Mouse (Mus musculus) forelimb bud, embryonic 11.5 days (tissue): Measurements from ENCODE around the gene Pik3c2b.
A peak's percentile ranks its signal among the peaks of the same experiment; 100 is the strongest.
"Not testable (repeated sequence)": the region's sequence is repeated elsewhere in the genome, so short reads cannot be mapped to it uniquely, and the experiment has no call there.

Experiments
- DNase-seq: peaks from one replicate; pipeline ENCODE4 v3.0.0-alpha.2; 2012; ENCODE audit warnings: low read depth, low spot score

Gene Pik3c2b

GRCm38 (mm10) chr1:133032981-133033315 lies 12.5 kb upstream of the Pik3c2b start:
- no peak for DNase-seq

GRCm38 (mm10) chr1:133033316-133034090 lies 12.0 kb upstream of the Pik3c2b start:
- DNase-seq, result peak; percentile 91

- no peak for DNase-seq
Observed at GRCm38 (mm10) chr1:133034091-133034460, 11.4 kb upstream of the Pik3c2b start.

GRCm38 (mm10) chr1:133034682-133035081 lies 10.8 kb upstream of the Pik3c2b start:
- not testable (repeated sequence) for DNase-seq

GRCm38 (mm10) chr1:133039505-133039949 lies 5.9 kb upstream of the Pik3c2b start:
- DNase-seq, result peak; percentile 84

GRCm38 (mm10) chr1:133045861-133046440 lies 484 bp downstream of the Pik3c2b start:
- DNase-seq, result peak; percentile 67

- DNase-seq, result peak; percentile 37
Observed at GRCm38 (mm10) chr1:133046441-133046931, 1.0 kb downstream of the Pik3c2b start.

- no peak for DNase-seq
Observed at GRCm38 (mm10) chr1:133047575-133047974, 2.1 kb downstream of the Pik3c2b start.

- DNase-seq, result no peak
Observed at GRCm38 (mm10) chr1:133048690-133049089, 3.2 kb downstream of the Pik3c2b start.

- DNase-seq, result no peak
Observed at GRCm38 (mm10) chr1:133050001-133050431, 4.5 kb downstream of the Pik3c2b start.

GRCm38 (mm10) chr1:133051829-133052228 lies 6.4 kb downstream of the Pik3c2b start:
- DNase-seq, result no peak

GRCm38 (mm10) chr1:133053034-133053433 lies 7.6 kb downstream of the Pik3c2b start:
- DNase-seq, result no peak

GRCm38 (mm10) chr1:133054326-133054725 lies 8.9 kb downstream of the Pik3c2b start:
- DNase-seq, result no peak

GRCm38 (mm10) chr1:133057345-133058034 lies 12.0 kb downstream of the Pik3c2b start:
- DNase-seq, result no peak

- DNase-seq, result no peak
Observed at GRCm38 (mm10) chr1:133059592-133059991, 14.1 kb downstream of the Pik3c2b start.

- DNase-seq, result no peak
Observed at GRCm38 (mm10) chr1:133060681-133061080, 15.2 kb downstream of the Pik3c2b start.

GRCm38 (mm10) chr1:133063164-133063563 lies 17.7 kb downstream of the Pik3c2b start:
- no peak for DNase-seq

- no peak for DNase-seq
Observed at GRCm38 (mm10) chr1:133068268-133068667, 22.8 kb downstream of the Pik3c2b start.

- DNase-seq, result no peak
Observed at GRCm38 (mm10) chr1:133068669-133069274, 23.3 kb downstream of the Pik3c2b start.

- no peak for DNase-seq
Observed at GRCm38 (mm10) chr1:133069275-133070120, 24.0 kb downstream of the Pik3c2b start.

- DNase-seq, result no peak
Observed at GRCm38 (mm10) chr1:133070157-133070556, 24.7 kb downstream of the Pik3c2b start.
